Mouse (Mus musculus) Patski (cell line): Measurements from ENCODE around the gene Prelp. TPM values are rescaled to one million over a fixed set of nuclear protein-coding genes. Genes with fewer than 3 reads are reported as not detected.

Experiments used
- ATAC-seq: fragments of 100-300 bp; one replicate; pipeline ENCODE4 v1.8.0; 2021
- CTCF ChIA-PET: fragments of 350-600 bp; sonication (Branson Sonifier 250); formaldehyde crosslinking; loops from one replicate; lab custom pipeline; 2022; ENCODE audit warnings: inconsistent platforms; lab: Charles Lee
- POLR2A ChIA-PET: fragments of 350-600 bp; sonication (Branson Sonifier 250); formaldehyde crosslinking; loops from one replicate; lab custom pipeline; 2022; ENCODE audit warnings: antibody characterized with exemption, inconsistent platforms; lab: Charles Lee
- DNase-seq: peaks from one replicate; pipeline ENCODE4 v3.0.0-alpha.2; 2011; ENCODE audit warnings: low read depth, low spot score
- H3K27me3 ChIP-seq: fragments of 371-371 bp; one replicate; pipeline ENCODE4 v1.5.1; 2021
- CTCF ChIP-seq: fragments of 100-300 bp; IDR thresholded peaks from one replicate; pipeline ENCODE4 v1.5.1; 2021
- in situ Hi-C: fragments of 300-500 bp; cut with MboI; formaldehyde crosslinking; loops from 3 replicates; pipeline ENCODE4 v1.11.1; 2018; ENCODE audit warnings: low pct_unique_long_range_greater_than_20kb, mixed read lengths
- polyA plus RNA-seq: library from polyadenylated mRNA; unstranded; gene quantifications from one replicate; pipeline ENCODE4 v1.2.3, GENCODE M21; 2021

The Prelp gene
- polyA plus RNA-seq, 1 experiment from 2014 or later: 0.05 TPM

GRCm38 (mm10) chr1:133861028-133861427, 60.2 kb downstream of the Prelp start:
- H3K27me3 ChIP-seq: no peaks in the 10 kb centered on the region
- DNase-seq (no peak), ATAC-seq (no peak)
- no peak for TF ChIP-seq CTCF
- ChIA-PET POLR2A (no interaction called here), CTCF (interaction anchor here (0.9 kb wide), 1 partner anchor 8 kb away, joined by 3 read pairs; no protein-coding TSS in a partner anchor)
- in situ Hi-C loops: no loop called here

Other genes with a start within 250 kb of the Prelp start
- 1.8 TPM for gene Lax1, start 231.3 kb downstream of the Prelp start, polyA plus RNA-seq
- 5.1 TPM for gene Atp2b4, start 120.4 kb downstream of the Prelp start, polyA plus RNA-seq
- 0.04 TPM for gene Optc, start 13.4 kb downstream of the Prelp start, polyA plus RNA-seq
- gene Fmod, start 115.8 kb upstream of the Prelp start, polyA plus RNA-seq: 0.10 TPM
- 90.2 TPM for gene Btg2, start 157.7 kb upstream of the Prelp start, polyA plus RNA-seq
- gene Chit1, start 189.8 kb upstream of the Prelp start, polyA plus RNA-seq: not detected